Mouse (Mus musculus): Measurements from ENCODE around the gene Fam104a. TPM values are rescaled to one million over a fixed set of nuclear protein-coding genes. Genes with fewer than 3 reads are reported as not detected.

Fam104a gene
- total and polyA plus RNA-seq, 3 experiments, result 14.6 to 57.0 (median 35.3) TPM

DNA sequence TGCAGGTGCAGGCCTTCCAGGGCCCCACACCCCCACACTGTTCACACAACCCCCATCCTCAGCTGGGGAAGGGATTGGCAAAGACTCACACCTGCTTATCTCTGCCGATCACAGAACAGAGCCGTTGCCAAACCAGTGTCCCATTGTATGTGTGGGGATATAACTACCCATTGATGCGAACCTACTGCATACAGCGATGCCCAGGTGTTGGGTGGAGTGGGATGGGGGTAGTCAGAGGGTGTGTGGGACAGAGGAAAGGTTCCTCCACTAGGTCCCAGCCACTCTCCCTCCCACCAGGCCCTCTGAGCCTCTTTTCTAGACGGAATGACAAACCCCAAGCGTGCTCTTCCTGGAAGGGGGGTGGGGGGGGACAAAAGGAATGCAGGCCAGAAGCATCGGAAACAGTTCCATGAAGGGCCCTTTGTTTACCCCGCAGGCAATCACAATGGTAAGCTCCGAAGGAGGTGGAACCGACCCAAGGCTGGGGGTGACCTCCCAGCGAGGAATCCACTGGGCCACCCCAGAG is 25.8 kb upstream of the Fam104a start, which contains the start of gene Cpsf4l:
Cpsf4l (minus strand) TSS at position 287 of the 526 bp plus-strand sequence.
- H3K36me3 ChIP-seq (replicated peaks in 1 of 2; ENCODE audit: control insufficient read depth in 1 of 2, insufficient read depth in 1 of 2, low read length in 1 of 2), result peaks cover 0 to 19% of the 10 kb centered on the region in 2 experiments
- no peaks in the 10 kb centered on the region for H3K9me3 ChIP-seq (replicated peaks; ENCODE audit: low read length)
- peaks cover 0 to under 1% of the 10 kb centered on the region in 2 experiments; a peak in 1 of 4 replicates for H3K4me1 ChIP-seq (ENCODE audit: control insufficient read depth in 1 of 2, insufficient read depth in 2 of 2)
- no peak within 1 kb of the TSS for H3K4me2 ChIP-seq (ENCODE audit: insufficient read depth, low read depth, poor library complexity, severe bottlenecking)
- dilution Hi-C loops (cut with MboI; ENCODE audit: extremely low pct_ligation_motif_present, extremely low pct_unique_long_range_greater_than_20kb, low sequenced_read_pairs) (no loop called here), in situ Hi-C loops (cut with MboI; ENCODE audit: low pct_ligation_motif_present, low pct_unique_long_range_greater_than_20kb, low sequenced_read_pairs) (loop anchor here (25.0 kb wide), 1 partner anchor 953 kb away; the partner anchor contains the start of gene Rpl38)
- DNase-seq (ENCODE audit: extremely low read depth), result no peak
- no peak within 1 kb of the TSS for H3K4me3 ChIP-seq (replicated peaks in 1 of 3; ENCODE audit: low read depth in 2 of 3, low read length in 2 of 3, poor library complexity in 1 of 3)
- H3K27me3 ChIP-seq (replicated peaks), result no peaks in the 10 kb centered on the region
- H3K27ac ChIP-seq (ENCODE audit: insufficient read depth, low read depth), result no peak within 1 kb of the TSS
- H3K79me2 ChIP-seq (replicated peaks; ENCODE audit: control insufficient read depth, extremely low read depth, insufficient read depth, poor library complexity, severe bottlenecking), result no peaks in the 10 kb centered on the region
- no peak within 1 kb of the TSS for H3K9ac ChIP-seq (ENCODE audit: insufficient read depth, low read depth)
- TF ChIP-seq UBTF (IDR thresholded peaks at IDR 0.05; ENCODE audit: low read depth, low read length) (no peak), TBP (conservative IDR thresholded peaks at IDR 0.05; ENCODE audit: low read depth, low read length) (no peak), HCFC1 (IDR thresholded peaks at IDR 0.05; ENCODE audit: low read depth, low read length) (no peak), TCF12 (IDR thresholded peaks at IDR 0.05; ENCODE audit: low read depth, low read length) (no peak), NELFE (IDR thresholded peaks at IDR 0.05; ENCODE audit: low read depth, low read length) (no peak), NRF1 (IDR thresholded peaks at IDR 0.05; ENCODE audit: low read depth, low read length) (no peak), ZMIZ1 (IDR thresholded peaks at IDR 0.05; ENCODE audit: low read depth, low read length) (no peak), SMC3 (IDR thresholded peaks at IDR 0.05; ENCODE audit: low read depth, low read length) (no peak), MAZ (IDR thresholded peaks at IDR 0.05; ENCODE audit: low read depth, low read length) (no peak), EP300 (IDR thresholded peaks at IDR 0.05; ENCODE audit: low read length) (no peak), KAT2A (IDR thresholded peaks at IDR 0.05; ENCODE audit: insufficient replicate concordance, low read length) (no peak), MAX (IDR thresholded peaks at IDR 0.05; ENCODE audit: low read length) (no peak), RAD21 (IDR thresholded peaks at IDR 0.05; ENCODE audit: low read depth, low read length) (no peak), E2F4 (IDR thresholded peaks at IDR 0.05; ENCODE audit: insufficient replicate concordance, low read depth, low read length) (no peak)

DNA sequence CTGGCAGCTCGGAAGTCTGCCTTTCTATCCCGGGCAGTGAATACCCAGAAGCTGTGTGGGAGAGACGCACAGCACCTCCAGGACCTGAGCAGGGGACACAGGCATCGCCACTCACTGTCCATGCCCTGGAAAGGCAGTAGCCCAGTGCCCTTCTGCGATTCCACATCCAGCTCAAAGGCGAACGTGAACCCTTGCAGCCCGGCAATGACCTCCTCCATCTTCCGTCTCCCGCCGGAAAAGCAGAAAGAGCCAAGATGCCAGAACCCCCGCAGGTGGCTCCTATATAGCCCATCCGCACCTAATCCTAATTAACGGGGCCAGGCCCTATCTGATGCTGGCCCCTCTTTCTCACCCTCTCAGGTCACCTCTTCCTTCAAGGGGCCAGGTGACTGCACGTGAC is 25.3 kb upstream of the Fam104a start:
- Histone ChIP-seq H3K9me3 (replicated peaks; ENCODE audit: low read length) (no peaks in the 10 kb centered on the region), H3K4me3 (replicated peaks in 1 of 3; ENCODE audit: low read depth in 2 of 3, low read length in 2 of 3, poor library complexity in 1 of 3) (no peak overlapping the region), H3K27me3 (replicated peaks) (no peaks in the 10 kb centered on the region), H3K4me2 (ENCODE audit: insufficient read depth, low read depth, poor library complexity, severe bottlenecking) (no peak overlapping the region), H3K79me2 (replicated peaks; ENCODE audit: control insufficient read depth, extremely low read depth, insufficient read depth, poor library complexity, severe bottlenecking) (no peaks in the 10 kb centered on the region), H3K27ac (ENCODE audit: insufficient read depth, low read depth) (no peak overlapping the region), H3K9ac (ENCODE audit: insufficient read depth, low read depth) (no peak overlapping the region), H3K4me1 (ENCODE audit: control insufficient read depth in 1 of 2, insufficient read depth in 2 of 2) (peaks cover 0 to 4% of the 10 kb centered on the region in 2 experiments; a peak in 1 of 4 replicates), H3K36me3 (replicated peaks in 1 of 2; ENCODE audit: control insufficient read depth in 1 of 2, insufficient read depth in 1 of 2, low read length in 1 of 2) (peaks cover 0 to 19% of the 10 kb centered on the region in 2 experiments)
- in situ Hi-C loops (cut with MboI; ENCODE audit: low pct_ligation_motif_present, low pct_unique_long_range_greater_than_20kb, low sequenced_read_pairs) (loop anchor here (25.0 kb wide), 1 partner anchor 953 kb away; the partner anchor contains the start of gene Rpl38), dilution Hi-C loops (cut with MboI; ENCODE audit: extremely low pct_ligation_motif_present, extremely low pct_unique_long_range_greater_than_20kb, low sequenced_read_pairs) (no loop called here)
- TF ChIP-seq E2F4 (IDR thresholded peaks at IDR 0.05; ENCODE audit: insufficient replicate concordance, low read depth, low read length), result no peak
- TF ChIP-seq BHLHE40 (IDR thresholded peaks at IDR 0.05; ENCODE audit: low read depth, low read length), result no peak
- no peak for TF ChIP-seq MAX (IDR thresholded peaks at IDR 0.05; ENCODE audit: low read length)
- TF ChIP-seq UBTF (IDR thresholded peaks at IDR 0.05; ENCODE audit: low read depth, low read length), result no peak
- TF ChIP-seq CTCF (conservative IDR thresholded peaks at IDR 0.05 in 1 of 2, IDR thresholded peaks at IDR 0.05 in 1 of 2; ENCODE audit: low read depth in 2 of 2, low read length in 2 of 2), result no peak
- no peak for TF ChIP-seq CHD1 (IDR thresholded peaks at IDR 0.05; ENCODE audit: low read depth, low read length)
- no peak for TF ChIP-seq SIN3A (IDR thresholded peaks at IDR 0.05; ENCODE audit: low read length)
- no peak for TF ChIP-seq EP300 (IDR thresholded peaks at IDR 0.05; ENCODE audit: low read length)
- no peak for TF ChIP-seq JUN (IDR thresholded peaks at IDR 0.05; ENCODE audit: insufficient read depth, low read depth, low read length)
- no peak for TF ChIP-seq NRF1 (IDR thresholded peaks at IDR 0.05; ENCODE audit: low read depth, low read length)
- no peak for TF ChIP-seq GABPA (IDR thresholded peaks at IDR 0.05; ENCODE audit: insufficient replicate concordance, low read depth, low read length)
- no peak for DNase-seq (ENCODE audit: extremely low read depth)
